Mouse (Mus musculus): ENCODE measurements around the gene Dbndd1. TPM values are rescaled to one million over a fixed set of nuclear protein-coding genes. Genes with fewer than 3 reads are reported as not detected.
A peak's percentile ranks its signal among the peaks of the same experiment; 100 is the strongest.
"Not testable (repeated sequence)": the region's sequence is repeated elsewhere in the genome, so short reads cannot be mapped to it uniquely, and the experiment has no call there.

The Dbndd1 gene
- total RNA-seq (2012; rRNA removed) = 1.4 and 1.6 TPM in 2 replicates

GRCm38 (mm10) chr8:123514781-123515539 is at the start of gene Dbndd1:
Gene Dbndd1 (minus strand): TSS chr8:123515463.
- peak within 1 kb of the TSS; percentile 77 to 94 for H3K4me3 ChIP-seq (ENCODE audit: insufficient read depth in 1 of 2, low read depth in 1 of 2, low read length in 2 of 2, poor library complexity in 1 of 2, severe bottlenecking in 1 of 2)
- no peaks in the 10 kb centered on the region for H3K9me3 ChIP-seq (ENCODE audit: control insufficient read depth, insufficient read depth, low read depth, low read length)
- DNase-seq (ENCODE audit: low read depth, low spot score) = no peak
- H3K9ac ChIP-seq (ENCODE audit: insufficient read depth, low read depth, low read length, poor library complexity, severe bottlenecking) = peak within 1 kb of the TSS; percentile 69
- in situ Hi-C loops (cut with MboI; ENCODE audit: low sequenced_read_pairs in 2 of 2, unreplicated experiment in 2 of 2) = no loop called here
- no peak within 1 kb of the TSS for H3K27ac ChIP-seq (ENCODE audit: insufficient read depth, low read depth, low read length, poor library complexity, severe bottlenecking)
- TF ChIP-seq ZNF384 (IDR thresholded peaks at IDR 0.05; ENCODE audit: low read depth, low read length) (no peak), CHD2 (IDR thresholded peaks at IDR 0.05; ENCODE audit: low read depth, low read length) (no peak), ZC3H11A (IDR thresholded peaks at IDR 0.05; ENCODE audit: borderline replicate concordance, low read depth, low read length) (no peak), MAFK (IDR thresholded peaks at IDR 0.05; ENCODE audit: insufficient read depth, low read depth, low read length) (no peak), HCFC1 (IDR thresholded peaks at IDR 0.05; ENCODE audit: borderline replicate concordance, insufficient read depth, low read length) (no peak)
- peaks cover 1% of the 10 kb centered on the region; the same call in 1 of the 2 replicates for H3K36me3 ChIP-seq (ENCODE audit: control insufficient read depth, insufficient read depth, low read length, poor library complexity, severe bottlenecking)
- H3K4me1 ChIP-seq (ENCODE audit: control insufficient read depth in 2 of 2, insufficient read depth in 2 of 2, low read length in 2 of 2, poor library complexity in 1 of 2) = peaks cover 0 to 3% of the 10 kb centered on the region in 2 experiments; a peak in 2 of 4 replicates

- in situ Hi-C loops (cut with MboI; ENCODE audit: low sequenced_read_pairs in 2 of 2, unreplicated experiment in 2 of 2); H3K4me3 ChIP-seq (ENCODE audit: insufficient read depth in 1 of 2, low read depth in 1 of 2, low read length in 2 of 2, poor library complexity in 1 of 2, severe bottlenecking in 1 of 2); H3K36me3 ChIP-seq (ENCODE audit: control insufficient read depth, insufficient read depth, low read length, poor library complexity, severe bottlenecking); H3K9me3 ChIP-seq (ENCODE audit: control insufficient read depth, insufficient read depth, low read depth, low read length); H3K27ac ChIP-seq (ENCODE audit: insufficient read depth, low read depth, low read length, poor library complexity, severe bottlenecking); DNase-seq (ENCODE audit: low read depth, low spot score); H3K4me1 ChIP-seq (ENCODE audit: control insufficient read depth in 2 of 2, insufficient read depth in 2 of 2, low read length in 2 of 2, poor library complexity in 1 of 2); H3K9ac ChIP-seq (ENCODE audit: insufficient read depth, low read depth, low read length, poor library complexity, severe bottlenecking): not testable (repeated sequence)
Observed at GRCm38 (mm10) chr8:123564221-123564620, 49.0 kb upstream of the Dbndd1 start.

GRCm38 (mm10) chr8:123537641-123538040 is 22.4 kb upstream of the Dbndd1 start:
- H3K4me1 ChIP-seq (ENCODE audit: control insufficient read depth in 2 of 2, insufficient read depth in 2 of 2, low read length in 2 of 2, poor library complexity in 1 of 2); H3K9ac ChIP-seq (ENCODE audit: insufficient read depth, low read depth, low read length, poor library complexity, severe bottlenecking); H3K27ac ChIP-seq (ENCODE audit: insufficient read depth, low read depth, low read length, poor library complexity, severe bottlenecking); in situ Hi-C loops (cut with MboI; ENCODE audit: low sequenced_read_pairs in 2 of 2, unreplicated experiment in 2 of 2); H3K4me3 ChIP-seq (ENCODE audit: insufficient read depth in 1 of 2, low read depth in 1 of 2, low read length in 2 of 2, poor library complexity in 1 of 2, severe bottlenecking in 1 of 2); DNase-seq (ENCODE audit: low read depth, low spot score); H3K9me3 ChIP-seq (ENCODE audit: control insufficient read depth, insufficient read depth, low read depth, low read length): not testable (repeated sequence)
- peaks cover 12% of the 10 kb centered on the region; the same call in 1 of the 2 replicates for H3K36me3 ChIP-seq (ENCODE audit: control insufficient read depth, insufficient read depth, low read length, poor library complexity, severe bottlenecking)

GRCm38 (mm10) chr8:123536990-123537380 is 21.7 kb upstream of the Dbndd1 start:
- no peak overlapping the region for H3K27ac ChIP-seq (ENCODE audit: insufficient read depth, low read depth, low read length, poor library complexity, severe bottlenecking)
- no peak for TF ChIP-seq ZNF384 (IDR thresholded peaks at IDR 0.05; ENCODE audit: low read depth, low read length)
- TF ChIP-seq MAFK (IDR thresholded peaks at IDR 0.05; ENCODE audit: insufficient read depth, low read depth, low read length) = no peak
- H3K4me3 ChIP-seq (ENCODE audit: insufficient read depth in 1 of 2, low read depth in 1 of 2, low read length in 2 of 2, poor library complexity in 1 of 2, severe bottlenecking in 1 of 2) = no peak overlapping the region
- no peak for DNase-seq (ENCODE audit: low read depth, low spot score)
- peaks cover 12% of the 10 kb centered on the region; the same call in 1 of the 2 replicates for H3K36me3 ChIP-seq (ENCODE audit: control insufficient read depth, insufficient read depth, low read length, poor library complexity, severe bottlenecking)
- in situ Hi-C loops (cut with MboI; ENCODE audit: low sequenced_read_pairs in 2 of 2, unreplicated experiment in 2 of 2) = no loop called here
- no peak overlapping the region for H3K9ac ChIP-seq (ENCODE audit: insufficient read depth, low read depth, low read length, poor library complexity, severe bottlenecking)
- no peaks in the 10 kb centered on the region for H3K9me3 ChIP-seq (ENCODE audit: control insufficient read depth, insufficient read depth, low read depth, low read length)
- H3K4me1 ChIP-seq (ENCODE audit: control insufficient read depth in 2 of 2, insufficient read depth in 2 of 2, low read length in 2 of 2, poor library complexity in 1 of 2) = peaks cover 2 to 3% of the 10 kb centered on the region in 2 experiments; a peak in 2 of 4 replicates

GRCm38 (mm10) chr8:123536242-123536989 is 21.2 kb upstream of the Dbndd1 start:
- H3K4me1 ChIP-seq (ENCODE audit: control insufficient read depth in 2 of 2, insufficient read depth in 2 of 2, low read length in 2 of 2, poor library complexity in 1 of 2) = peaks cover 2 to 3% of the 10 kb centered on the region in 2 experiments; a peak in 2 of 4 replicates
- DNase-seq (ENCODE audit: low read depth, low spot score) = no peak
- H3K4me3 ChIP-seq (ENCODE audit: insufficient read depth in 1 of 2, low read depth in 1 of 2, low read length in 2 of 2, poor library complexity in 1 of 2, severe bottlenecking in 1 of 2) = no peak overlapping the region
- H3K9me3 ChIP-seq (ENCODE audit: control insufficient read depth, insufficient read depth, low read depth, low read length) = no peaks in the 10 kb centered on the region
- TF ChIP-seq ZNF384 (IDR thresholded peaks at IDR 0.05; ENCODE audit: low read depth, low read length) (no peak), ZC3H11A (IDR thresholded peaks at IDR 0.05; ENCODE audit: borderline replicate concordance, low read depth, low read length) (no peak), MAFK (IDR thresholded peaks at IDR 0.05; ENCODE audit: insufficient read depth, low read depth, low read length) (no peak), HCFC1 (IDR thresholded peaks at IDR 0.05; ENCODE audit: borderline replicate concordance, insufficient read depth, low read length) (no peak), CHD2 (IDR thresholded peaks at IDR 0.05; ENCODE audit: low read depth, low read length) (no peak)
- no peak overlapping the region for H3K9ac ChIP-seq (ENCODE audit: insufficient read depth, low read depth, low read length, poor library complexity, severe bottlenecking)
- no peak overlapping the region for H3K27ac ChIP-seq (ENCODE audit: insufficient read depth, low read depth, low read length, poor library complexity, severe bottlenecking)
- peaks cover 14% of the 10 kb centered on the region; the same call in 1 of the 2 replicates for H3K36me3 ChIP-seq (ENCODE audit: control insufficient read depth, insufficient read depth, low read length, poor library complexity, severe bottlenecking)
- in situ Hi-C loops (cut with MboI; ENCODE audit: low sequenced_read_pairs in 2 of 2, unreplicated experiment in 2 of 2) = no loop called here
